In the genomic region with DNA sequence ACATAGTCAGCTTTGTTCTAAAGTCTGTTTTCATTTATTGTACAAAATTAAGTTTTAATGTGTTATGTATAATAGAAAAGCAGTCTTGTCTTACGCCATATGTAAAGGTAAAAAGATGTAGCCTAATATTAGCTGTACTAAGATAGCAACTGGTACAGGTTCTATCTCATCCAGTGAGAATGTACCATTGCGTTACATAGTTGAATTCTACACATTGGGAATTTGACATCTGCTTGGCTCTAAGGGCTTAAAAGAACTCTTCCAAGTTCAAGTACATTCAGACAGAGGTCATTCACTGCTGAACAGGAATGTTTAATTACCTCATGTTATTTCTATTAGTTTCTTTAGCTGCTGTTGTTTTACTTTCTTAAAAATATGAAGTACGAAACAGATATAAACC, we compare ENCODE assay signal across 1 mouse cellular context.
A peak's percentile ranks its signal among the peaks of the same experiment; 100 is the strongest.
TF ChIP-seq lines count a peak whose summit lies in the region.

No protein-coding gene starts in this region.

TF ChIP-seq in CH12.LX, 34 proteins besides CTCF, POLR2A, EP300 and RAD21 (continued from another document):
- no peak for TF ChIP-seq JUN (IDR thresholded peaks at IDR 0.05; ENCODE audit: insufficient read depth, low read depth, low read length)
- TF ChIP-seq TCF12 (IDR thresholded peaks at IDR 0.05; ENCODE audit: low read depth, low read length): no peak
- no peak for TF ChIP-seq MAFK (IDR thresholded peaks at IDR 0.05; ENCODE audit: insufficient replicate concordance, low read length)
- TF ChIP-seq E2F4 (IDR thresholded peaks at IDR 0.05; ENCODE audit: insufficient replicate concordance, low read depth, low read length): no peak
- TF ChIP-seq POLR2AphosphoS2 (IDR thresholded peaks at IDR 0.05; ENCODE audit: low read depth, low read length): peak; percentile 82
- TF ChIP-seq CHD2 (IDR thresholded peaks at IDR 0.05; ENCODE audit: low read length): no peak
- TF ChIP-seq MAZ (IDR thresholded peaks at IDR 0.05; ENCODE audit: low read depth, low read length): no peak
- TF ChIP-seq USF2 (conservative IDR thresholded peaks at IDR 0.05; ENCODE audit: low read depth, low read length): no peak
- peak; percentile 87; the same call in 1 of the 2 replicates for TF ChIP-seq CHD1 (IDR thresholded peaks at IDR 0.05; ENCODE audit: low read depth, low read length)
- TF ChIP-seq SIN3A (IDR thresholded peaks at IDR 0.05; ENCODE audit: low read length): peak; percentile 62; the same call in 1 of the 2 replicates
- TF ChIP-seq MXI1 (IDR thresholded peaks at IDR 0.05; ENCODE audit: low read depth, low read length): no peak
- no peak for TF ChIP-seq MEF2A (IDR thresholded peaks at IDR 0.05; ENCODE audit: borderline replicate concordance, low read depth, low read length)
- TF ChIP-seq UBTF (IDR thresholded peaks at IDR 0.05; ENCODE audit: low read depth, low read length): no peak
- TF ChIP-seq ZKSCAN1 (IDR thresholded peaks at IDR 0.05; ENCODE audit: borderline replicate concordance, low read depth, low read length): no peak
